Mouse (Mus musculus) layer of hippocampus, adult 8-10 months (tissue): Measurements from ENCODE around the gene Gm21964. TPM values are rescaled to one million over a fixed set of nuclear protein-coding genes. Genes with fewer than 3 reads are reported as not detected.

Experiments
- total RNA-seq, 4 experiments: library from RNA; stranded (reverse); gene quantifications; 2 replicates each; pipeline ENCODE4 v1.2.4; 2022

Gene Gm21964
- total RNA-seq, 4 experiments from 2014 or later: not detected

Other genes with a start within 250 kb of the Gm21964 start
- gene Phlpp2, start 232.7 kb upstream of the Gm21964 start, total RNA-seq: 10 to 100 TPM; 24.8 to 36.5 (median 31.8) TPM
- under 1 TPM in 2 of 4 experiments, not detected in 2; 0.20 to 0.25 TPM for gene Marveld3, start 139.0 kb upstream of the Gm21964 start, total RNA-seq
- not detected for gene Tat, start 110.8 kb upstream of the Gm21964 start, total RNA-seq
- under 1 TPM in 2 of 4 experiments, not detected in 2; 0.17 to 0.45 TPM for gene Chst4, start 61.5 kb upstream of the Gm21964 start, total RNA-seq
- 10 to 100 TPM; 27.3 to 34.4 (median 29.6) TPM for gene Zfp612, start 21.5 kb upstream of the Gm21964 start, total RNA-seq
- gene Gm17720, start 1.5 kb downstream of the Gm21964 start, total RNA-seq: not detected
- 10 to 100 TPM; 36.3 to 41.0 (median 38.6) TPM for gene Calb2, start 67.0 kb downstream of the Gm21964 start, total RNA-seq
- gene Cmtr2, start 114.5 kb downstream of the Gm21964 start, total RNA-seq: 1 to 10 TPM; 5.7 to 6.8 (median 6.6) TPM
- under 1 TPM; 0.63 to 0.96 (median 0.70) TPM for gene Hydin, start 165.8 kb downstream of the Gm21964 start, total RNA-seq